8 mouse cellular contexts compared by ENCODE assay signal in genomic region chr4:53438836-53439480, GRCm38 (mm10). TPM values are rescaled to one million over a fixed set of nuclear protein-coding genes. Genes with fewer than 3 reads are reported as not detected.
A peak's percentile ranks its signal among the peaks of the same experiment; 100 is the strongest.
DNase-seq lines count a peak whose midpoint lies in the region; ATAC-seq and TF ChIP-seq lines count a peak whose summit lies in the region.

No protein-coding gene starts in this region.

- WGBS in hindbrain, embryonic 12.5 days: 84% methylated on average over 7 of the region's 7 CpGs
- 84% methylated on average over 7 of the region's 7 CpGs for WGBS in hindbrain, embryonic 10.5 days
- WGBS in embryonic facial prominence, embryonic 15.5 days: 81% methylated on average over 7 of the region's 7 CpGs
- 74% methylated on average over 7 of the region's 7 CpGs for WGBS in liver, postnatal 0 days (ENCODE audit: insufficient replicate concordance)
- WGBS in thymus, adult 2 months: 89% methylated on average over 7 of the region's 7 CpGs

- H3K4me3 ChIP-seq in hindbrain, embryonic 12.5 days: no peak overlapping the region
- H3K4me3 ChIP-seq in hindbrain, embryonic 10.5 days: no peak overlapping the region
- peak overlapping the region; percentile 88 for H3K4me3 ChIP-seq in embryonic facial prominence, embryonic 15.5 days (replicated peaks)
- H3K4me3 ChIP-seq in liver, postnatal 0 days (ENCODE audit: low read depth, low read length): peak overlapping the region; percentile 86; the same call in 1 of the 2 replicates
- H3K4me3 ChIP-seq in thymus, adult 2 months (ENCODE audit: control insufficient read depth, insufficient read depth, low read length): no peak overlapping the region

- H3K9me3 ChIP-seq in hindbrain, embryonic 12.5 days (replicated peaks): no peaks in the 10 kb centered on the region
- no peaks in the 10 kb centered on the region for H3K9me3 ChIP-seq in hindbrain, embryonic 10.5 days
- no peaks in the 10 kb centered on the region for H3K9me3 ChIP-seq in embryonic facial prominence, embryonic 15.5 days (replicated peaks)
- no peaks in the 10 kb centered on the region for H3K9me3 ChIP-seq in liver, postnatal 0 days (ENCODE audit: low read length)

- TF ChIP-seq EP300 in liver, postnatal 0 days (IDR thresholded peaks at IDR 0.05; ENCODE audit: low read depth): peak; percentile 73

- ATAC-seq in hindbrain, embryonic 12.5 days (ENCODE audit: low FRiP score): no peak
- ATAC-seq in embryonic facial prominence, embryonic 15.5 days (ENCODE audit: insufficient number of reproducible peaks, low FRiP score, low TSS enrichment, low read depth): no peak
- no peak for ATAC-seq in liver, postnatal 0 days

- peaks cover 8% of the 10 kb centered on the region; the same call in 1 of the 2 replicates for H3K27me3 ChIP-seq in hindbrain, embryonic 12.5 days
- peaks cover 25% of the 10 kb centered on the region for H3K27me3 ChIP-seq in hindbrain, embryonic 10.5 days (ENCODE audit: insufficient read depth, poor library complexity, severe bottlenecking)
- no peaks in the 10 kb centered on the region for H3K27me3 ChIP-seq in embryonic facial prominence, embryonic 15.5 days
- peaks cover 13% of the 10 kb centered on the region; the same call in 1 of the 2 replicates for H3K27me3 ChIP-seq in liver, postnatal 0 days (ENCODE audit: insufficient read depth, low read length)
- no peaks in the 10 kb centered on the region; the same call in 1 of the 2 replicates for H3K27me3 ChIP-seq in thymus, adult 2 months (ENCODE audit: control insufficient read depth, insufficient read depth, low read length)

- no peaks in the 10 kb centered on the region for H3K36me3 ChIP-seq in hindbrain, embryonic 12.5 days
- H3K36me3 ChIP-seq in hindbrain, embryonic 10.5 days: no peaks in the 10 kb centered on the region
- H3K36me3 ChIP-seq in embryonic facial prominence, embryonic 15.5 days: no peaks in the 10 kb centered on the region
- H3K36me3 ChIP-seq in liver, postnatal 0 days (replicated peaks; ENCODE audit: insufficient read depth, low read length): no peaks in the 10 kb centered on the region
- no peaks in the 10 kb centered on the region for H3K36me3 ChIP-seq in thymus, adult 2 months (ENCODE audit: control insufficient read depth, insufficient read depth, low read length)

- no peak for TF ChIP-seq CTCF in liver, postnatal 0 days (IDR thresholded peaks at IDR 0.05; ENCODE audit: low read depth)
- no peak for TF ChIP-seq CTCF in thymus, adult 2 months (IDR thresholded peaks at IDR 0.05; ENCODE audit: borderline replicate concordance, control insufficient read depth, extremely low read depth, insufficient read depth, low read length, poor library complexity)

- H3K9ac ChIP-seq in hindbrain, embryonic 12.5 days: no peak overlapping the region
- H3K9ac ChIP-seq in embryonic facial prominence, embryonic 15.5 days: no peak overlapping the region
- no peak overlapping the region; the same call in 1 of the 2 replicates for H3K9ac ChIP-seq in liver, postnatal 0 days (replicated peaks)

- no peak overlapping the region for H3K27ac ChIP-seq in hindbrain, embryonic 12.5 days
- no peak overlapping the region for H3K27ac ChIP-seq in hindbrain, embryonic 10.5 days
- peak overlapping the region; percentile 44; the same call in 1 of the 2 replicates for H3K27ac ChIP-seq in embryonic facial prominence, embryonic 15.5 days (replicated peaks)
- H3K27ac ChIP-seq in liver, postnatal 0 days (ENCODE audit: low read depth): peak overlapping the region; percentile 85
- H3K27ac ChIP-seq in thymus, adult 2 months (ENCODE audit: control insufficient read depth, insufficient read depth, low read length): no peak overlapping the region

- peaks cover 25% of the 10 kb centered on the region for H3K4me1 ChIP-seq in hindbrain, embryonic 12.5 days
- H3K4me1 ChIP-seq in hindbrain, embryonic 10.5 days (replicated peaks): peaks cover 27% of the 10 kb centered on the region
- H3K4me1 ChIP-seq in embryonic facial prominence, embryonic 15.5 days: peaks cover 29% of the 10 kb centered on the region
- H3K4me1 ChIP-seq in liver, postnatal 0 days (ENCODE audit: insufficient read depth): peaks cover 22% of the 10 kb centered on the region
- H3K4me1 ChIP-seq in thymus, adult 2 months (replicated peaks; ENCODE audit: control insufficient read depth, insufficient read depth, low read length): peaks cover 7% of the 10 kb centered on the region

- H3K4me2 ChIP-seq in hindbrain, embryonic 12.5 days (replicated peaks): peak overlapping the region; percentile 99; the same call in 1 of the 2 replicates
- peak overlapping the region; percentile 96 for H3K4me2 ChIP-seq in embryonic facial prominence, embryonic 15.5 days (replicated peaks)
- peak overlapping the region; percentile 93 for H3K4me2 ChIP-seq in liver, postnatal 0 days (ENCODE audit: low read depth, low read length)

- DNase-seq in hindbrain, embryonic 10.5 days (ENCODE audit: low spot score): no peak
- DNase-seq in ES-CJ7 (ENCODE audit: low read depth, low spot score): peak; percentile 66
- DNase-seq in liver, postnatal 0 days: no peak
- DNase-seq in thymus, adult 2 months: no peak
- no peak for DNase-seq in urinary bladder, postnatal 4 days (ENCODE audit: low spot score in 2 of 2)
- DNase-seq in retina, postnatal 1 day: no peak

- TF ChIP-seq POLR2A in thymus, adult 2 months (IDR thresholded peaks at IDR 0.05; ENCODE audit: control insufficient read depth, extremely low read depth, insufficient read depth, low read length, poor library complexity): no peak

RNA-seq across cellular contexts. Expression of gene Slc44a1, which starts 1.3 kb away (rescaled TPM):
- polyA plus RNA-seq in hindbrain, embryonic 12.5 days (2016; fragmentation: Nextera tagmentation; extraction: Ambion mirVana): 21.4 and 22.0 TPM in 2 replicates
- 10.8 and 12.0 TPM in 2 replicates for polyA plus RNA-seq in hindbrain, embryonic 10.5 days (2016; fragmentation: Nextera tagmentation; extraction: Ambion mirVana)
- 47.9 and 48.2 TPM in 2 replicates for polyA plus RNA-seq in embryonic facial prominence, embryonic 15.5 days (2015; fragmentation: Nextera tagmentation; extraction: Ambion mirVana)
- 10.7 and 11.6 TPM in 2 replicates for polyA plus RNA-seq in liver, postnatal 0 days (2015; fragmentation: Nextera tagmentation; extraction: Ambion mirVana)
- 17.8 and 18.1 TPM in 2 replicates for polyA plus RNA-seq in thymus, adult 2 months (2012; rRNA removed)

Comparison
In these comparisons a context has a peak if more than half of its experiments do, and no peak if none do; other contexts are left out.
1. H3K27ac ChIP-seq: peak in embryonic facial prominence, embryonic 15.5 days (single experiment) and liver, postnatal 0 days (single experiment); none in hindbrain, embryonic 12.5 days (single experiment), hindbrain, embryonic 10.5 days (single experiment) and thymus, adult 2 months (single experiment).
2. H3K4me3 ChIP-seq: peak in embryonic facial prominence, embryonic 15.5 days (single experiment) and liver, postnatal 0 days (single experiment); none in hindbrain, embryonic 12.5 days (single experiment), hindbrain, embryonic 10.5 days (single experiment) and thymus, adult 2 months (single experiment).
3. Peak in every context shown above with its lines, with median percentiles within 50 percentile points of each other: H3K4me2 ChIP-seq.